Mouse (Mus musculus): ENCODE measurements around the gene Dok1. TPM values are rescaled to one million over a fixed set of nuclear protein-coding genes. Genes with fewer than 3 reads are reported as not detected.

Dok1 gene
- polyA plus RNA-seq, 1 experiment, result 4.7 TPM

DNA sequence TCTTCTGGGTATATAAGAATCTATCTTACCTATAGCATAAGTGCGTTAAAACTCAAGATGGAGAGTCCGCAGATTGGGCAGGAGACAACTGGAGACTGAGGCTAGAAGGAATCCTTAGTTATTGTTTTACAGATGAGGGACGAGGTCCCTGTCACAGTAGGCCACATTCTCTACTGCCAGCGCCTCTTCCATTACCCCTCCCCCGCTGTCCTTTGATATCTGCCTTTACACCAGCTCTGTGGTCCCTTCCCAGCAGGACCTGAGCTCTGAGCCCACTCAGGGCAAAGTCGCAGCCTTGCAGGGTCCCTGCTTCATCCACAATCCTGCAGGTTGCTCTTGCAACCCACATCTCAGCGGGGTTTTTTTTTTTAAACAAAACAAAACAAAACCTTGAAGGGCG, 35.0 kb upstream of the Dok1 start:
- Histone ChIP-seq H3K36me3 (ENCODE audit: control insufficient read depth, insufficient read depth, low read length, poor library complexity, severe bottlenecking) (no peaks in the 10 kb centered on the region), H3K4me3 (ENCODE audit: low read depth, low read length) (no peak overlapping the region), H3K9ac (ENCODE audit: low read depth, poor library complexity, severe bottlenecking) (peak overlapping the region; percentile 17; the same call in 1 of the 2 replicates), H3K27ac (ENCODE audit: insufficient read depth, low read length) (no peak overlapping the region), H3K4me1 (ENCODE audit: control insufficient read depth, insufficient read depth, low read length) (no peaks in the 10 kb centered on the region), H3K27me3 (ENCODE audit: control insufficient read depth, insufficient read depth, low read length, poor library complexity, severe bottlenecking) (peaks cover 35% of the 10 kb centered on the region), H3K9me3 (replicated peaks; ENCODE audit: control insufficient read depth, insufficient read depth, low read length, poor library complexity, severe bottlenecking) (no peaks in the 10 kb centered on the region)
- no peak for TF ChIP-seq POLR2A (IDR thresholded peaks at IDR 0.05; ENCODE audit: insufficient read depth, low read length)
- no peak for TF ChIP-seq EP300 (IDR thresholded peaks at IDR 0.05; ENCODE audit: insufficient read depth, low read depth, low read length)
- no peak for TF ChIP-seq CTCF (IDR thresholded peaks at IDR 0.05; ENCODE audit: low read depth, low read length)

DNA sequence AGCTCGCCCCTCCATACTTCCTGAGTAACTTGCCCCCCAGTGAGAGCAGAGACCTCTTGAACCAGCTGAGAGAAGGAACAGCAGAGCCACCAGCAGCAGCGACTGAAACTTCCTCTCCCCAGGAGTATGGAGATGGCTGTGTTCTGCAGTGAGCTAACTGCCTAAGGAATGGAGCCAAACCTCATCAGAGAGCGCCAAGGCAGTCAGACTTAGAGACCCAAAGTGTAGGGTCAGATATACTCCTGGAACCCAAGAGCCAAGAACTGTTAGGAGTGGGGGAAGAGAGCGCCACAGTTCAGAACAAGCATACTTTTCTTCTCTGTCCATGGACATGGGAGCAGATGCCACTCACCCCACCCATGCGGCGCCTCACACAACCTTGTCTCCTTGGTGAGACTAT, 33.2 kb upstream of the Dok1 start:
- Histone ChIP-seq H3K4me1 (ENCODE audit: control insufficient read depth, insufficient read depth, low read length) (no peaks in the 10 kb centered on the region), H3K4me3 (ENCODE audit: low read depth, low read length) (no peak overlapping the region), H3K27me3 (ENCODE audit: control insufficient read depth, insufficient read depth, low read length, poor library complexity, severe bottlenecking) (peaks cover 35% of the 10 kb centered on the region), H3K27ac (ENCODE audit: insufficient read depth, low read length) (no peak overlapping the region), H3K9me3 (replicated peaks; ENCODE audit: control insufficient read depth, insufficient read depth, low read length, poor library complexity, severe bottlenecking) (no peaks in the 10 kb centered on the region), H3K9ac (ENCODE audit: low read depth, poor library complexity, severe bottlenecking) (no peak overlapping the region), H3K36me3 (ENCODE audit: control insufficient read depth, insufficient read depth, low read length, poor library complexity, severe bottlenecking) (no peaks in the 10 kb centered on the region)
- TF ChIP-seq CTCF (IDR thresholded peaks at IDR 0.05; ENCODE audit: low read depth, low read length) (no peak), POLR2A (IDR thresholded peaks at IDR 0.05; ENCODE audit: insufficient read depth, low read length) (no peak), EP300 (IDR thresholded peaks at IDR 0.05; ENCODE audit: insufficient read depth, low read depth, low read length) (no peak)

DNA sequence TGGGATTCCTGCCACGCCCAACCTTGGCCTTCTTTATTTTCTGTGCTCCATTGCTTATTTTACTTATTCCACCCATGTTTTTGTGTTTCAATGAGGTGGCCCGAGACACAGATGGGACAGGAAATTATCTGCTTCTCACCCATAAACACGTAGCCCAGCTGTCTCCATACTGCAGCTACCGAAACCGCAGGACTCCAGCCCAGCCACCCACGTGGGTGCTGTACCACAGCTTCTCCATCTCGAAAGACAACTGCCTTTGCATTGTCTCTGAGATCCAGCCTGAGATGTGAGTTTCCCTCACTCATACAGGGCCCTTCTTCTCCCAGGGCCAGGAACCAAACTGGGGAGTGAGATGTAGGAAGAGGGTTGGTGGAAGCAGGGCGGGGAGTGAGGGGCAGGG, 32.7 kb upstream of the Dok1 start:
- no peaks in the 10 kb centered on the region for H3K36me3 ChIP-seq (ENCODE audit: control insufficient read depth, insufficient read depth, low read length, poor library complexity, severe bottlenecking)
- no peaks in the 10 kb centered on the region for H3K9me3 ChIP-seq (replicated peaks; ENCODE audit: control insufficient read depth, insufficient read depth, low read length, poor library complexity, severe bottlenecking)
- peaks cover 34% of the 10 kb centered on the region for H3K27me3 ChIP-seq (ENCODE audit: control insufficient read depth, insufficient read depth, low read length, poor library complexity, severe bottlenecking)
- H3K9ac ChIP-seq (ENCODE audit: low read depth, poor library complexity, severe bottlenecking), result no peak overlapping the region
- no peak overlapping the region for H3K4me3 ChIP-seq (ENCODE audit: low read depth, low read length)
- no peaks in the 10 kb centered on the region for H3K4me1 ChIP-seq (ENCODE audit: control insufficient read depth, insufficient read depth, low read length)
- TF ChIP-seq POLR2A (IDR thresholded peaks at IDR 0.05; ENCODE audit: insufficient read depth, low read length) (no peak), CTCF (IDR thresholded peaks at IDR 0.05; ENCODE audit: low read depth, low read length) (no peak), EP300 (IDR thresholded peaks at IDR 0.05; ENCODE audit: insufficient read depth, low read depth, low read length) (no peak)
- no peak overlapping the region for H3K27ac ChIP-seq (ENCODE audit: insufficient read depth, low read length)

DNA sequence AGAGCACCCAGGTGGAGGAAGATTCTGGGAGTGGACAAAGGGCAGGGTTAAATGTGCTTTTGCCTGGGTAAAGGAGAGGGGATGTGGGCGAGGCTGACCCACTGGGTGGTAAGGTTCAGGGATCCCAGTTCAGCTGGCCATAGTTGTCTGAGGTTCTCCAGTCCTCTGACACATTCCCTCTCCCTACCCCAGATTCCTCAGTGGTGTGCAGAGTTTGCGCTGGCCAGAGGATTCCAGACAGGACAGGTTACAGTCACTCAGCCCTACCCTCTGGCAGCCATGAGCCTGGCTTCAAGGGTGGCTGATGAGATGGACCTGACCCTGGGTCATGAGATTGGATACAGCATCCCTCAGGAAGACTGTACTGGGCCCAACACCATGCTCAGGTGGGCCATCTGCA, 25.5 kb upstream of the Dok1 start:
- H3K9ac ChIP-seq (ENCODE audit: low read depth, poor library complexity, severe bottlenecking), result no peak overlapping the region
- H3K27me3 ChIP-seq (ENCODE audit: control insufficient read depth, insufficient read depth, low read length, poor library complexity, severe bottlenecking), result no peaks in the 10 kb centered on the region
- no peak overlapping the region for H3K27ac ChIP-seq (ENCODE audit: insufficient read depth, low read length)
- H3K4me3 ChIP-seq (ENCODE audit: low read depth, low read length), result no peak overlapping the region
- no peaks in the 10 kb centered on the region for H3K9me3 ChIP-seq (replicated peaks; ENCODE audit: control insufficient read depth, insufficient read depth, low read length, poor library complexity, severe bottlenecking)
- TF ChIP-seq EP300 (IDR thresholded peaks at IDR 0.05; ENCODE audit: insufficient read depth, low read depth, low read length), result no peak
- TF ChIP-seq CTCF (IDR thresholded peaks at IDR 0.05; ENCODE audit: low read depth, low read length), result no peak
- TF ChIP-seq POLR2A (IDR thresholded peaks at IDR 0.05; ENCODE audit: insufficient read depth, low read length), result no peak
- peaks cover 4% of the 10 kb centered on the region for H3K4me1 ChIP-seq (ENCODE audit: control insufficient read depth, insufficient read depth, low read length)
- peaks cover 5% of the 10 kb centered on the region; the same call in 1 of the 2 replicates for H3K36me3 ChIP-seq (ENCODE audit: control insufficient read depth, insufficient read depth, low read length, poor library complexity, severe bottlenecking)

DNA sequence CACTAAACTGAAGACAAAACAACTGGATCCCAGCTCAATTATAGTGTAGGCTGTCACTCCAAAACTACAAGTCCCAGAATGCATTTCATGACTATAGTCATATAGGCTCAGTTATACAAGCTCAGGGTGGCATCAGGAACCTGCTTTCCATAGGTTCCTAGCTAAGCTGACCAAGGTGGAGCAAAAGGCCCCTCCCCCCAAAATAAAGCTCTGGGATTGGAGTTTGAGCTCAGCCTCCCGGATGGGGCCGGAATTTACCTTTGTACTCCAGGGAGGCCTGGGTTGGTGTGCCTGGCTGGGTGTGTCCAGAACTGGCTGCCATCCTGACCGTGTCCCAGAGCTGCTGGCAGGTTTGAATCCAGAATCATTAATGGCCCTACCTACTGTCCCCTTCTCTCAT, 24.5 kb upstream of the Dok1 start, which contains the start of gene Dqx1:
TSS of gene Dqx1 (plus strand) at position 55 of the 400 bp plus-strand sequence.
- 0 out of 2 replicates have a peak within 1 kb of the TSS, but pooled peaks have one; percentile 14 for H3K9ac ChIP-seq (ENCODE audit: low read depth, poor library complexity, severe bottlenecking)
- H3K36me3 ChIP-seq (ENCODE audit: control insufficient read depth, insufficient read depth, low read length, poor library complexity, severe bottlenecking), result peaks cover 5% of the 10 kb centered on the region; the same call in 1 of the 2 replicates
- H3K4me1 ChIP-seq (ENCODE audit: control insufficient read depth, insufficient read depth, low read length), result peaks cover 4% of the 10 kb centered on the region
- no peaks in the 10 kb centered on the region for H3K27me3 ChIP-seq (ENCODE audit: control insufficient read depth, insufficient read depth, low read length, poor library complexity, severe bottlenecking)
- H3K4me3 ChIP-seq (ENCODE audit: low read depth, low read length), result peak within 1 kb of the TSS; percentile 39
- no peaks in the 10 kb centered on the region for H3K9me3 ChIP-seq (replicated peaks; ENCODE audit: control insufficient read depth, insufficient read depth, low read length, poor library complexity, severe bottlenecking)
- H3K27ac ChIP-seq (ENCODE audit: insufficient read depth, low read length), result no peak within 1 kb of the TSS
- TF ChIP-seq EP300 (IDR thresholded peaks at IDR 0.05; ENCODE audit: insufficient read depth, low read depth, low read length) (no peak), POLR2A (IDR thresholded peaks at IDR 0.05; ENCODE audit: insufficient read depth, low read length) (no peak), CTCF (IDR thresholded peaks at IDR 0.05; ENCODE audit: low read depth, low read length) (no peak)

DNA sequence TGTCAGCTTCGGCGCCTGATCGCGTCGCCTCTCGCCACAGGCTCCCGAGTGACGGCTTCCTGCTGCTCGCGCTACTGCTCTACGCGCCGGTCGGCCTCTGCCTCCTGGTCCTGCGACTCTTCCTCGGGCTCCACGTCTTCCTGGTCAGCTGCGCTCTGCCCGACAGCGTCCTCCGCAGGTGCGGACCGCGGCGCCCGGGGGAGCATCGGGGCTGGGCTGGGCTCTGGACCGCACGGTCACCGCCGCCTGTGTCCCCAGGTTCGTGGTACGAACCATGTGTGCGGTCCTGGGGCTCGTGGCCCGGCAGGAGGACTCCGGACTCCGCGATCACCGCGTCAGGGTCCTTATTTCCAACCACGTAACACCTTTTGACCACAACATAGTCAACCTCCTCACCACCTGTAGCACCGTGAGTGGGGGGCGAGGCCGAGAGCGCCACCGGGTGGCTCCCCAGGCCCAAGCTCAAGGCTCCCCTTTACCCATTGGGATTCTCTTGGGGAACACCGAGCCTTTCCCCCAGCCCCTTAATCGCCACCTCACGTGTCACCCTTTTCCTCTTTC, 21.7 kb upstream of the Dok1 start, which contains the start of gene Htra2:
TSS of gene Htra2 (minus strand) at position 403 of the 561 bp plus-strand sequence.
- H3K4me3 ChIP-seq (ENCODE audit: low read depth, low read length), result peak within 1 kb of the TSS; percentile 80
- H3K36me3 ChIP-seq (ENCODE audit: control insufficient read depth, insufficient read depth, low read length, poor library complexity, severe bottlenecking), result peaks cover 5% of the 10 kb centered on the region; the same call in 1 of the 2 replicates
- no peaks in the 10 kb centered on the region for H3K27me3 ChIP-seq (ENCODE audit: control insufficient read depth, insufficient read depth, low read length, poor library complexity, severe bottlenecking)
- TF ChIP-seq CTCF (IDR thresholded peaks at IDR 0.05; ENCODE audit: low read depth, low read length) (peak; percentile 65), EP300 (IDR thresholded peaks at IDR 0.05; ENCODE audit: insufficient read depth, low read depth, low read length) (no peak), POLR2A (IDR thresholded peaks at IDR 0.05; ENCODE audit: insufficient read depth, low read length) (no peak)
- H3K27ac ChIP-seq (ENCODE audit: insufficient read depth, low read length), result 0 out of 2 replicates have a peak within 1 kb of the TSS, but pooled peaks have one; percentile 5
- H3K9me3 ChIP-seq (replicated peaks; ENCODE audit: control insufficient read depth, insufficient read depth, low read length, poor library complexity, severe bottlenecking), result no peaks in the 10 kb centered on the region
- peaks cover 4% of the 10 kb centered on the region for H3K4me1 ChIP-seq (ENCODE audit: control insufficient read depth, insufficient read depth, low read length)
- peak within 1 kb of the TSS; percentile 91 for H3K9ac ChIP-seq (ENCODE audit: low read depth, poor library complexity, severe bottlenecking)
